Mouse (Mus musculus): Measurements from ENCODE around the gene Secisbp2. TPM values are rescaled to one million over a fixed set of nuclear protein-coding genes. Genes with fewer than 3 reads are reported as not detected.

Gene Secisbp2
- polyA plus RNA-seq, 1 experiment = 25.8 TPM

DNA sequence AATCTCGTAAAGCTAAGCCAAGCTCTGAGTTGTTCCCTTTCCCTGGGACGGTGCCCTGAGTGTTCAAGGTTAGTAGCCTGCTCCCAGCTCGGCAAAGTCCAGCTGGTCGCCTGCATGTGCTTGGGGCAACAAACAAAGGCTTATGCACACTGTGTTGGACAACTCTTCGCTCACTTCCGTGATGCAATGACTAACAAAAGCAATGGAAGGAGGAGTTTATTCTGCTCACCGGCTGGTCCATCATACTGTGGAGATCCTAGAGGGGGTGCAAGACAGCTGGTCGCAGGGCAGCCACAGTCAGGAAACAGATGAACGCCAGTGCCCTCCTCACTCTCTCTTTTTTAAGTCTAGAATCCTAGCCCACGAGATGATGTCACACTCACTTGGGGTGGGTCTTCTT, 35.7 kb upstream of the Secisbp2 start:
- Histone ChIP-seq H3K36me3 (ENCODE audit: control insufficient read depth, insufficient read depth, low read length) (no peaks in the 10 kb centered on the region), H3K27ac (ENCODE audit: insufficient read depth, low read length) (no peak overlapping the region), H3K27me3 (ENCODE audit: control insufficient read depth, insufficient read depth, low read length) (no peaks in the 10 kb centered on the region), H3K4me1 (ENCODE audit: control insufficient read depth, insufficient read depth, insufficient read length) (no peaks in the 10 kb centered on the region), H3K4me3 (ENCODE audit: extremely low read depth, insufficient read depth, insufficient read length) (no peak overlapping the region)
- no peak for DNase-seq (ENCODE audit: low read depth in 1 of 2, low spot score in 2 of 2)
- TF ChIP-seq POLR2A (IDR thresholded peaks at IDR 0.05; ENCODE audit: low read depth, low read length) (no peak), CTCF (IDR thresholded peaks at IDR 0.05; ENCODE audit: extremely low read depth, insufficient read depth, insufficient read length, insufficient replicate concordance) (no peak)
- WGBS = 47% methylated on average over 10 of the region's 10 CpGs

DNA sequence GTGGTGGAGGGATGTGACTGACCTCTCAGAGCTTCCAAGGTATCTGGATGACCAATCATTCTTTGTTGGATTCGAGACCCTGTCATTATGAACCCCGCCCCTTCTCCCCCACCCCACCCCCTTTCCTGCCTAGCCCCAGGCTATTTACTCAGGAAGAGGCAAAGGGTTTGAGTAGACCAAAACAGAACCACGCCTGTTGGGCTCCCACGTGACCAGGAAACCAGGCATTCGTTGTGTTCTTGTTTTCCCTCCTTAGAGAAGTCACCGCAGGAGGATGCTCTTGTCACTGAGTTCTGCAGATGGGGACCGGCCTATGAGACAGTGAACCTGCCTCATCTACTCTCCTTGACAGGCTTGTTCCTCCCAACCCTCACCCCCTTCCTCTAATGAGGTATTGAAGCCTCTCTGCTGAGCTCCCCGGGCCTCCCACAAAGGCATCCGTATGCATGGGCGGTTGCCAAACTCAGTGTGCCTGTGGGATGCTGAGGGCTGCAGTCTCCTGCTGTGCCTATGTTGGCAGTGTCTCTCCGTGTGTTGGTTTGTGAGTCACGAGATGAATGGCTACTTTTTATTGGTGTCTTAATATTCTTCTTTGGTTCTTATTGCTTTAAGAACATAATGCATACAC, 35.0 kb upstream of the Secisbp2 start:
- no peaks in the 10 kb centered on the region for H3K27me3 ChIP-seq (ENCODE audit: control insufficient read depth, insufficient read depth, low read length)
- no peak for DNase-seq (ENCODE audit: low read depth in 1 of 2, low spot score in 2 of 2)
- 31% methylated on average over 12 of the region's 12 CpGs for WGBS
- no peak overlapping the region for H3K27ac ChIP-seq (ENCODE audit: insufficient read depth, low read length)
- no peak overlapping the region for H3K4me3 ChIP-seq (ENCODE audit: extremely low read depth, insufficient read depth, insufficient read length)
- H3K4me1 ChIP-seq (ENCODE audit: control insufficient read depth, insufficient read depth, insufficient read length) = no peaks in the 10 kb centered on the region
- no peaks in the 10 kb centered on the region for H3K36me3 ChIP-seq (ENCODE audit: control insufficient read depth, insufficient read depth, low read length)
- TF ChIP-seq CTCF (IDR thresholded peaks at IDR 0.05; ENCODE audit: extremely low read depth, insufficient read depth, insufficient read length, insufficient replicate concordance) (no peak), POLR2A (IDR thresholded peaks at IDR 0.05; ENCODE audit: low read depth, low read length) (no peak)

DNA sequence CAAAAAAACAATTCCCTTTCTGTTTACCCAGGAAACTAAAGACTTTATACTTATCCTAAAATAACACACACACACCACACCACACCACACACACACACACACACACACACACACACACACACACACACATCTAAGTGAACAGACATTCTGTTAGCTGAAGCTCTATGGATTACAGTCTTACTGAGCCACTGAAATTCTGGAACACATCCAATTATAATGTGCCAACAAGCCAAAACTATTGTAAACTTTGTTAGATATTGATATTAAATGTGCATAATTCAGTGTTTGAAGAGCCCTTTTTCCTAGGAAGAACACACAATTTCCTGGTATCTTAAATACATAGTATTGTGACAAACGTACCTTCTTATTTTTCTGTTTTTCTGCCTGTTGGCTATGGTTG, 34.2 kb upstream of the Secisbp2 start:
- 50% methylated on average over 1 of the region's 1 CpGs for WGBS
- no peak for TF ChIP-seq CTCF (IDR thresholded peaks at IDR 0.05; ENCODE audit: extremely low read depth, insufficient read depth, insufficient read length, insufficient replicate concordance)
- TF ChIP-seq POLR2A (IDR thresholded peaks at IDR 0.05; ENCODE audit: low read depth, low read length) = no peak

DNA sequence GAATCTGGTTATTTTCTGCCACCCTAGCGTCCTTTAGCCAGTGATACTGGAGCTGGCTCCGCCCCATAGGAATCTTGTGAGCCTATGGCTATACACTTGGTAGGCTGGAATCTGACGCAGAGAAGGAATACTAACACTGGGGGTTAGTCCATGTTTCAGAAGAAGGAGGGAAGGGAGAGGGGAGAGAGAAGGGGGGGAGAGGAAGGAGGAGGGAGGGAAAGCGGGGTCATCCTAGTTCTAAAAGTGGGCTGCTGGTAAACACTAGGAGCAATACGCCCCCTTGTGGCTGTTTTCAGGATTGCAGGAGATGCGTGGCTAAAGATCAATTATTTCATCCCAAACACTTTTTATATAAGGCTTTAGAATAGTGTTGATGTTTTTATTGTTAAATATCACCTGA, 33.6 kb upstream of the Secisbp2 start:
- Histone ChIP-seq H3K36me3 (ENCODE audit: control insufficient read depth, insufficient read depth, low read length) (no peaks in the 10 kb centered on the region), H3K27me3 (ENCODE audit: control insufficient read depth, insufficient read depth, low read length) (no peaks in the 10 kb centered on the region), H3K4me3 (ENCODE audit: extremely low read depth, insufficient read depth, insufficient read length) (no peak overlapping the region), H3K27ac (ENCODE audit: insufficient read depth, low read length) (no peak overlapping the region), H3K4me1 (ENCODE audit: control insufficient read depth, insufficient read depth, insufficient read length) (no peaks in the 10 kb centered on the region)
- TF ChIP-seq POLR2A (IDR thresholded peaks at IDR 0.05; ENCODE audit: low read depth, low read length) (no peak), CTCF (IDR thresholded peaks at IDR 0.05; ENCODE audit: extremely low read depth, insufficient read depth, insufficient read length, insufficient replicate concordance) (peak; percentile 42; the same call in 1 of the 2 replicates)
- 34% methylated on average over 6 of the region's 6 CpGs for WGBS
- DNase-seq (ENCODE audit: low read depth in 1 of 2, low spot score in 2 of 2) = peak; percentile 9 to 10

More for the DNA sequence above, 34.2 kb upstream of the Secisbp2 start:
- Histone ChIP-seq H3K27me3 (ENCODE audit: control insufficient read depth, insufficient read depth, low read length) (no peaks in the 10 kb centered on the region), H3K4me1 (ENCODE audit: control insufficient read depth, insufficient read depth, insufficient read length) (no peaks in the 10 kb centered on the region), H3K27ac (ENCODE audit: insufficient read depth, low read length) (no peak overlapping the region), H3K4me3 (ENCODE audit: extremely low read depth, insufficient read depth, insufficient read length) (no peak overlapping the region), H3K36me3 (ENCODE audit: control insufficient read depth, insufficient read depth, low read length) (no peaks in the 10 kb centered on the region)
- no peak for DNase-seq (ENCODE audit: low read depth in 1 of 2, low spot score in 2 of 2)

DNA sequence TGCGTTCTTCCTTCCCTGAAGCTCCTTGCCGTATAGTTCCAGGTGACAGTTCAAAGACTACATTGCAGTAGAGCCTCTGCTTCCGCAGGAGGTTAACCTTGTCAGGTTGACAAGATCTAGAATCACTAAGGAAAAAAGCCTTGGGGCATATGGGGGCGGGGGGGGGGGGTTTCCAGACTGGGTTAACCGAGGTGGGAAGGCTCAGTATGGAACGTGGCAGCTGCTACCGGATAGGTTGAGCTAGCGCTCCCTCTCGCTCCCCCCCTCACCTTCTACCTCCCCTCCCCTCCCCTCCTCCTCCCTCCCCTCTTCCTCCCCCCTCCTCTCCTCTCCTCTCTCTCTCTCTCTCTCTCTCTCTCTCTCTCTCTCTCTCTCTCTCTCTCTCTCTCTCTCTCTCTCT, 32.9 kb upstream of the Secisbp2 start:
- no peaks in the 10 kb centered on the region for H3K4me1 ChIP-seq (ENCODE audit: control insufficient read depth, insufficient read depth, insufficient read length)
- H3K27ac ChIP-seq (ENCODE audit: insufficient read depth, low read length) = no peak overlapping the region
- 17% methylated on average over 7 of the region's 9 CpGs for WGBS
- H3K36me3 ChIP-seq (ENCODE audit: control insufficient read depth, insufficient read depth, low read length) = no peaks in the 10 kb centered on the region
- TF ChIP-seq POLR2A (IDR thresholded peaks at IDR 0.05; ENCODE audit: low read depth, low read length) (no peak), CTCF (IDR thresholded peaks at IDR 0.05; ENCODE audit: extremely low read depth, insufficient read depth, insufficient read length, insufficient replicate concordance) (no peak)
- H3K4me3 ChIP-seq (ENCODE audit: extremely low read depth, insufficient read depth, insufficient read length) = no peak overlapping the region
- DNase-seq (ENCODE audit: low read depth in 1 of 2, low spot score in 2 of 2) = no peak
- no peaks in the 10 kb centered on the region; the same call in 1 of the 2 replicates for H3K27me3 ChIP-seq (ENCODE audit: control insufficient read depth, insufficient read depth, low read length)

DNA sequence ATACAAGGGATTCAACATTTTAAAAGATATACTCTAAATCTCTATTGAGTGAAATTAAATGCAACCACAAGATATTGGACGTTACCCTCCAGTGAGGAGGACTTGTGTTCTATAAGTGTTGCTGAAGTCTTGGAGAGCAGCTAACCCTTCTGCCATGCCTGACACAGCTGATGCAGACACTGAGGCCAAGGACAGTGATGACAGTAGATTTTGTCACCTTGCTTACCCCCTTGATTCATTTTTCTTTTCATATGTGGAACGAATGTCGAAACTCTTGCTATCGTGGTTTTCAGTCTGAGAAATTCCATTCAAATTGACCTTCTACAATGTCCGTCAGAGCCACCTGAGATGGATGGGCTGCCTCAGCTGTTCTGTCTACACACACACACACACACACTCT, 28.9 kb upstream of the Secisbp2 start:
- H3K27me3 ChIP-seq (ENCODE audit: control insufficient read depth, insufficient read depth, low read length) = no peaks in the 10 kb centered on the region; the same call in 1 of the 2 replicates
- TF ChIP-seq CTCF (IDR thresholded peaks at IDR 0.05; ENCODE audit: extremely low read depth, insufficient read depth, insufficient read length, insufficient replicate concordance) (no peak), POLR2A (IDR thresholded peaks at IDR 0.05; ENCODE audit: low read depth, low read length) (no peak)
- H3K27ac ChIP-seq (ENCODE audit: insufficient read depth, low read length) = no peak overlapping the region
- no peaks in the 10 kb centered on the region for H3K4me1 ChIP-seq (ENCODE audit: control insufficient read depth, insufficient read depth, insufficient read length)
- no peak for DNase-seq (ENCODE audit: low read depth in 1 of 2, low spot score in 2 of 2)
- H3K36me3 ChIP-seq (ENCODE audit: control insufficient read depth, insufficient read depth, low read length) = no peaks in the 10 kb centered on the region
- WGBS = 82% methylated on average over 5 of the region's 5 CpGs
- no peak overlapping the region for H3K4me3 ChIP-seq (ENCODE audit: extremely low read depth, insufficient read depth, insufficient read length)

DNA sequence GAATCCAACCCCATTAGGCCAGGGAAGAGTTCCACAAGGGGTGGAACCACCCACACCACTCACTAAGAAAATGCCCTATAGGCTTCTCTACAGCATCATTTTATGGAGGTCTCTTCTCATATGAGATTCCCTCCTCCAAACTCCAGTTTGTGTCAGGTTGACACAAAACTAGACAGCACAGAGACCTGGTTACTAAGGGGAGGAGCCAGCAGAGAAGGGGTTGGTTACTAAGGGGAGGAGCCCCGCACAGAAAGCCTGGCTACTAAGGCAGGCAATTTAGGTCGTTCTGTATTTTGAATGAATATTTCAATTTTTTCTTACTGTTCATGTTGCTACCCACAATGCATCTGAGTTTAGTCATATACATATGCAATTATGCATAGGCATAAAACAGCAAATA, 27.8 kb upstream of the Secisbp2 start:
- Histone ChIP-seq H3K4me3 (ENCODE audit: extremely low read depth, insufficient read depth, insufficient read length) (no peak overlapping the region), H3K27ac (ENCODE audit: insufficient read depth, low read length) (no peak overlapping the region), H3K27me3 (ENCODE audit: control insufficient read depth, insufficient read depth, low read length) (no peaks in the 10 kb centered on the region; the same call in 1 of the 2 replicates), H3K4me1 (ENCODE audit: control insufficient read depth, insufficient read depth, insufficient read length) (no peaks in the 10 kb centered on the region), H3K36me3 (ENCODE audit: control insufficient read depth, insufficient read depth, low read length) (no peaks in the 10 kb centered on the region)
- WGBS = 80% methylated on average over 2 of the region's 2 CpGs
- no peak for TF ChIP-seq CTCF (IDR thresholded peaks at IDR 0.05; ENCODE audit: extremely low read depth, insufficient read depth, insufficient read length, insufficient replicate concordance)
- no peak for DNase-seq (ENCODE audit: low read depth in 1 of 2, low spot score in 2 of 2)
